In the genomic region with DNA sequence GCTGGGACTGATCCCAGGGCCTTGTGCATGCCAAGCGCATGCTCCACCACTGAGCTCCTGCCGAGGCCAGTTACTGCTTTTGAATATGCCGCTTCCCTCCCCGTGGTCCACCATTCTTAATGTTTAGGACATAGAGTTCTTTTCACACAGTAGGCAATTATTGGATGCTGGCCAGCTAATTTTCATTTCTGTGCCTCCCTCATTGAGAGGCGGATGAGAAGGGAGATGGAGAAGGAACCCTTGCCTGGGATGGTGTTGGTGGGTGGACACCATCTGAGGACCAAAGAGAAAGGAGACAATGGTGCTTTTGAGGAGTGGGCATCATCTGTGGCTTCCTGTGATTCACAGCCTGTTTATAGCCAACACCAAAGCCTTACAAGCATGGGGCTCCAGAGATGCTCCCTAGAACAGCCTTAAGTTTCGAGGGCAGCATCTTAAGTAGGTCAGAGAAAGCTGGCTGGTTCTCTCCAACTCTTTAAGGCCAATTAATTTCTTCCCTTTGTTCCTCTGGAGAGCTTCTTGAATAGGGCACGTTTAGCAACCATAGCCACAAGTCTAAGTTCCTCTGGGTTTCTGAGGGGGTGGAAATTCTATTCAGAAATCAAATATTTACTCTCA, we compare ENCODE assay signal across 9 mouse cellular contexts. TPM values are rescaled to one million over a fixed set of nuclear protein-coding genes. Genes with fewer than 3 reads are reported as not detected.
DNase-seq lines count a peak whose midpoint lies in the region; ATAC-seq lines count a peak whose summit lies in the region.
"Had no signal": no experiment of that assay in that cellular context is flagged by ENCODE, and none has a peak within 500 bp of the region (broad histone marks: within the 10 kb centered on the region; RNA-seq: fewer than 3 reads in every experiment).

No protein-coding gene starts in this region.

- H3K27ac ChIP-seq in heart, embryonic 13.5 days (replicated peaks) = 0 out of 2 replicates have a peak overlapping the region, but pooled peaks have one; percentile 42
- no peak overlapping the region for H3K27ac ChIP-seq in heart, embryonic 12.5 days (ENCODE audit: poor library complexity, severe bottlenecking)
- H3K27ac ChIP-seq in hindbrain, embryonic 10.5 days = peak overlapping the region; percentile 85
- H3K27ac ChIP-seq in midbrain, embryonic 13.5 days = peak overlapping the region; percentile 81

- no peak overlapping the region for H3K4me2 ChIP-seq in heart, embryonic 13.5 days
- H3K4me2 ChIP-seq in heart, embryonic 12.5 days = no peak overlapping the region
- H3K4me2 ChIP-seq in midbrain, embryonic 13.5 days (replicated peaks) = no peak overlapping the region

- H3K27me3 ChIP-seq in heart, embryonic 13.5 days (replicated peaks) = no peaks in the 10 kb centered on the region
- no peaks in the 10 kb centered on the region for H3K27me3 ChIP-seq in heart, embryonic 12.5 days (replicated peaks)
- H3K27me3 ChIP-seq in hindbrain, embryonic 10.5 days (ENCODE audit: insufficient read depth, poor library complexity, severe bottlenecking) = no peaks in the 10 kb centered on the region
- H3K27me3 ChIP-seq in midbrain, embryonic 13.5 days = no peaks in the 10 kb centered on the region

- no peak overlapping the region for H3K4me3 ChIP-seq in heart, embryonic 13.5 days
- no peak overlapping the region for H3K4me3 ChIP-seq in heart, embryonic 12.5 days
- no peak overlapping the region for H3K4me3 ChIP-seq in hindbrain, embryonic 10.5 days
- no peak overlapping the region for H3K4me3 ChIP-seq in midbrain, embryonic 13.5 days (replicated peaks)
- H3K4me3 ChIP-seq: myocyte had no signal

- ATAC-seq in heart, embryonic 13.5 days (ENCODE audit: extremely low read depth, insufficient number of reproducible peaks, low FRiP score, low TSS enrichment) = no peak
- ATAC-seq in heart, embryonic 12.5 days (ENCODE audit: insufficient number of reproducible peaks, low FRiP score) = no peak
- peak; percentile 63 for ATAC-seq in midbrain, embryonic 13.5 days

- intact Hi-C loops in heart, postnatal 36 days (cut with DNase I) = no loop called here

- H3K36me3 ChIP-seq in heart, embryonic 13.5 days = no peaks in the 10 kb centered on the region
- H3K36me3 ChIP-seq in heart, embryonic 12.5 days = no peaks in the 10 kb centered on the region
- H3K36me3 ChIP-seq in hindbrain, embryonic 10.5 days = no peaks in the 10 kb centered on the region
- H3K36me3 ChIP-seq in midbrain, embryonic 13.5 days = no peaks in the 10 kb centered on the region

- no peaks in the 10 kb centered on the region for H3K9me3 ChIP-seq in heart, embryonic 13.5 days
- H3K9me3 ChIP-seq in heart, embryonic 12.5 days (replicated peaks) = no peaks in the 10 kb centered on the region
- H3K9me3 ChIP-seq in hindbrain, embryonic 10.5 days = no peaks in the 10 kb centered on the region
- H3K9me3 ChIP-seq in midbrain, embryonic 13.5 days = no peaks in the 10 kb centered on the region

- peak; percentile 20 to 48 for DNase-seq in cerebellum, postnatal 10 days
- no peak for DNase-seq in hindbrain, embryonic 10.5 days (ENCODE audit: low spot score)
- no peak for DNase-seq in gastrocnemius, adult 18-20 months (ENCODE audit: low spot score)
- DNase-seq in heart, postnatal 36 days = no peak
- DNase-seq in adrenal gland, postnatal 25 days = no peak

- no peak overlapping the region for H3K9ac ChIP-seq in heart, embryonic 13.5 days
- no peak overlapping the region for H3K9ac ChIP-seq in heart, embryonic 12.5 days
- no peak overlapping the region for H3K9ac ChIP-seq in midbrain, embryonic 13.5 days (replicated peaks)

- peaks cover 9% of the 10 kb centered on the region for H3K4me1 ChIP-seq in heart, embryonic 13.5 days
- H3K4me1 ChIP-seq in heart, embryonic 12.5 days (replicated peaks) = peaks cover 8% of the 10 kb centered on the region
- H3K4me1 ChIP-seq in hindbrain, embryonic 10.5 days (replicated peaks) = peaks cover 25% of the 10 kb centered on the region
- peaks cover 26% of the 10 kb centered on the region for H3K4me1 ChIP-seq in midbrain, embryonic 13.5 days (replicated peaks)

- 84% methylated on average over 7 of the region's 7 CpGs for WGBS in heart, embryonic 13.5 days
- WGBS in heart, embryonic 12.5 days = 84% methylated on average over 7 of the region's 7 CpGs
- 72% methylated on average over 7 of the region's 7 CpGs for WGBS in hindbrain, embryonic 10.5 days
- 34% methylated on average over 7 of the region's 7 CpGs for WGBS in midbrain, embryonic 13.5 days

RNA-seq across cellular contexts. Expression of a gene that starts 8.3 kb away (rescaled TPM):
- 0.07 TPM in 1 of 2 replicates, not detected in the other for polyA plus RNA-seq in heart, embryonic 13.5 days (2015; fragmentation: Nextera tagmentation; extraction: Ambion mirVana)
- polyA plus RNA-seq in heart, embryonic 12.5 days (2016; fragmentation: Nextera tagmentation; extraction: Ambion mirVana) = 0.06 TPM in 1 of 2 replicates, not detected in the other
- polyA plus RNA-seq in hindbrain, embryonic 10.5 days (2016; fragmentation: Nextera tagmentation; extraction: Ambion mirVana) = 0.51 TPM in 1 of 2 replicates, not detected in the other
- 2.2 and 2.5 TPM in 2 replicates for polyA plus RNA-seq in midbrain, embryonic 13.5 days (2015; fragmentation: Nextera tagmentation; extraction: Ambion mirVana)
- under 1 TPM; 0.11 to 0.17 TPM for total RNA-seq in gastrocnemius, adult 18-20 months (2021)
- not detected for total RNA-seq in heart, postnatal 36 days (2021)
- 0.18 TPM in 1 of 2 replicates, not detected in the other for total RNA-seq in adrenal gland, postnatal 25 days (2021)
- polyA plus RNA-seq: myocyte had no signal

RNA-seq across cellular contexts. Expression of a gene that starts 10.6 kb away (rescaled TPM):
- 3.6 and 4.7 TPM in 2 replicates for polyA plus RNA-seq in heart, embryonic 13.5 days (2015; fragmentation: Nextera tagmentation; extraction: Ambion mirVana)
- 5.4 and 5.6 TPM in 2 replicates for polyA plus RNA-seq in heart, embryonic 12.5 days (2016; fragmentation: Nextera tagmentation; extraction: Ambion mirVana)
- 7.9 and 11.4 TPM in 2 replicates for polyA plus RNA-seq in hindbrain, embryonic 10.5 days (2016; fragmentation: Nextera tagmentation; extraction: Ambion mirVana)
- 10.8 and 10.9 TPM in 2 replicates for polyA plus RNA-seq in midbrain, embryonic 13.5 days (2015; fragmentation: Nextera tagmentation; extraction: Ambion mirVana)
- total RNA-seq in gastrocnemius, adult 18-20 months (2021) = 1 to 10 TPM; 1.5 TPM
- total RNA-seq in heart, postnatal 36 days (2021) = 1 to 10 TPM; 1.4 to 2.0 TPM
- total RNA-seq in adrenal gland, postnatal 25 days (2021) = 3.9 and 4.6 TPM in 2 replicates

RNA-seq across cellular contexts. Expression of a gene that starts 42.9 kb away (rescaled TPM):
- 7.4 and 8.8 TPM in 2 replicates for polyA plus RNA-seq in heart, embryonic 13.5 days (2015; fragmentation: Nextera tagmentation; extraction: Ambion mirVana)
- 4.6 and 6.2 TPM in 2 replicates for polyA plus RNA-seq in heart, embryonic 12.5 days (2016; fragmentation: Nextera tagmentation; extraction: Ambion mirVana)
- 6.6 and 7.7 TPM in 2 replicates for polyA plus RNA-seq in hindbrain, embryonic 10.5 days (2016; fragmentation: Nextera tagmentation; extraction: Ambion mirVana)
- 4.0 and 4.9 TPM in 2 replicates for polyA plus RNA-seq in midbrain, embryonic 13.5 days (2015; fragmentation: Nextera tagmentation; extraction: Ambion mirVana)
- 10 to 100 TPM in 1 of 2 experiments, 1 to 10 TPM in 1; 6.4 to 10.1 TPM for total RNA-seq in gastrocnemius, adult 18-20 months (2021)
- total RNA-seq in heart, postnatal 36 days (2021) = 10 to 100 TPM; 29.6 to 38.7 TPM
- total RNA-seq in adrenal gland, postnatal 25 days (2021) = 22.8 and 32.7 TPM in 2 replicates
- polyA plus RNA-seq: myocyte had no signal

Comparison
In these comparisons a context has a peak if more than half of its experiments do, and no peak if none do; other contexts are left out.
1. DNase-seq: peak in cerebellum, postnatal 10 days (2 of 2); none in hindbrain, embryonic 10.5 days (single experiment), gastrocnemius, adult 18-20 months (single experiment), heart, postnatal 36 days (0 of 2) and adrenal gland, postnatal 25 days (single experiment).